Mouse (Mus musculus) spleen, adult 2 months (tissue): ENCODE results near the gene Nup107. TPM values are rescaled to one million over a fixed set of nuclear protein-coding genes. Genes with fewer than 3 reads are reported as not detected.

Source experiments
- DNase-seq, 2 experiments: peaks; one replicate each; pipeline versions ENCODE4 v3.0.0 to v3.0.0-alpha.2; 2012 to 2021; ENCODE audit warnings: low spot score in 2 of 2, low read depth in 1 of 2
- H3K27ac ChIP-seq: fragments of 200-500 bp; 2 replicates; pipeline ENCODE4 v1.5.1; 2012; ENCODE audit warnings: low read length, inconsistent platforms; ENCODE audit not compliant: insufficient read depth
- H3K27me3 ChIP-seq: fragments of 200-500 bp; 2 replicates; pipeline ENCODE4 v1.6.1; 2012; ENCODE audit warnings: mild to moderate bottlenecking, moderate library complexity, low read length, inconsistent platforms; ENCODE audit not compliant: control insufficient read depth, insufficient read depth
- H3K36me3 ChIP-seq: fragments of 200-500 bp; 2 replicates; pipeline ENCODE4 v1.6.1; 2012; ENCODE audit warnings: mild to moderate bottlenecking, low read length, inconsistent platforms; ENCODE audit not compliant: control insufficient read depth, insufficient read depth
- H3K4me1 ChIP-seq: fragments of 200-500 bp; 2 replicates; pipeline ENCODE4 v1.6.1; 2011; ENCODE audit warnings: inconsistent platforms; ENCODE audit not compliant: control insufficient read depth, insufficient read depth, insufficient read length
- H3K4me3 ChIP-seq: fragments of 200-500 bp; 2 replicates; pipeline ENCODE4 v1.5.1; 2011; ENCODE audit warnings: mild to moderate bottlenecking, inconsistent platforms; ENCODE audit not compliant: insufficient read depth, insufficient read length; ENCODE audit errors: extremely low read depth
- CTCF ChIP-seq: fragments of 200-500 bp; IDR thresholded peaks from 2 replicates; pipeline ENCODE4 v1.5.1; 2011; ENCODE audit warnings: mild to moderate bottlenecking, inconsistent platforms; ENCODE audit not compliant: insufficient read depth, insufficient read length, insufficient replicate concordance; ENCODE audit errors: extremely low read depth
- POLR2A ChIP-seq: fragments of 200-500 bp; IDR thresholded peaks from 2 replicates; pipeline ENCODE4 v1.6.1; 2011; ENCODE audit warnings: low read depth, low read length, inconsistent platforms
- WGBS: fragments of 180-500 bp; shearing (Covaris S2); methylation state at CpG from one replicate; pipeline ENCODE4 v1.1.7; 2018; 5-methylcytosine and 5-hydroxymethylcytosine counted together
- polyA plus RNA-seq: library from polyadenylated mRNA; depleted of rRNA; stranded (reverse); fragments of >200 nt; gene quantifications from 2 replicates; pipeline ENCODE4 v1.2.3, GENCODE M21; 2012

The Nup107 gene
- polyA plus RNA-seq, 1 experiment, result 5.8 TPM

DNA sequence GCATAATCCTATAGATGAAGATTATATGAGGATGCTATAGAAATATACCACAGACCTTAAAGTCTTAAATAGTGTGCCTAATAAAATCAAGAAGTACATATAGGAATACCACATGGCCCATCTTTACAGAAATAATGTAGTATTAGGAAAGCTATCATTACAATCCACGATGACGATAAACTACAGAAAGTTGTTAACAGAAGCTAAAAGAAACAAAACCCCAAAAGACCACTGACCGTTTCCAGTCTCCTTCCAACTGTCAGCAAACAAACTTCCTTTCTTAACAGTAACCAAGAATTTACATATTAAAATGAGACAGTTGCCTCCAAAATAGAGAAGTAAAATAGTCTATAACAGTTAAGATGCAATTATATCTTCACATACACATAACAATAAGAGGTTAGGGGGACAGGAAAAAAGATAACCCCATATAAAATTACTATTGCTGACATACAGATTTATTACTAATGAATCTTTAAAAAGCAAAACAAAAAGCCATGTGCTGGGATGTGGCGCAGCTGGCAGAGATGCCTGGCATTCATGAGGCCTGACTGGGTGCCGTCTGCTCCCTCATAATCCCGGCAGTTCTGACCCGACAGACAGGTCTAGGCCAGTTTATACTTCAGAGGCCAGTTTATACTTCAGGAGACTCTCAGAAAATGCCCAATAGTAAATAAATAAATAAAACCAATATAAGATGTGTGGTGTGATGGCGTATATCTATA lies 12.8 kb downstream of the Nup107 start:
- no peaks in the 10 kb centered on the region for H3K4me1 ChIP-seq
- H3K4me3 ChIP-seq, result no peak overlapping the region
- H3K27ac ChIP-seq, result no peak overlapping the region
- no peak for DNase-seq
- H3K27me3 ChIP-seq, result no peaks in the 10 kb centered on the region
- peaks cover 23% of the 10 kb centered on the region for H3K36me3 ChIP-seq
- no peak for TF ChIP-seq POLR2A
- TF ChIP-seq CTCF, result no peak
- 75% methylated on average over 8 of the region's 8 CpGs for WGBS

DNA sequence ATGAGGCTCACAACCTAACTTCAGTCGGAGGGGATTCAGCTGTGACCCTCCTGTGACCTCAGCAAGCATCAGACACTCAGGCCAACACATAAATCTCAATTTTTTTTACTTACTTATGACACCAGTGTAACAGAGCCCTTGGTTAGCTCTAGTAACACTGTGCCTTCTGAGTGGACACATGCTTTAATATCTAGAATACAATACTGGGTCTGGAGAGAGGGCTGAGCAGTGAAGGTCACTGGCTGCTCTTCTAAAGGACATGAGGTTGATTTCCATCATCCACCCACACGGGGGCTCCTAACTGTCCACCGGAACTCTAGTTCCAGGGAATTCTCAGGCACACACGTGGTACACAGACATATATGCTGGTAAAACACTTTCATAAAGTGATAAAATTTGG lies 13.6 kb downstream of the Nup107 start:
- WGBS, result 92% methylated on average over 4 of the region's 4 CpGs
- no peak overlapping the region for H3K27ac ChIP-seq
- no peaks in the 10 kb centered on the region for H3K4me1 ChIP-seq
- no peak for DNase-seq
- TF ChIP-seq CTCF (no peak), POLR2A (no peak)
- no peaks in the 10 kb centered on the region for H3K27me3 ChIP-seq
- peaks cover 26% of the 10 kb centered on the region for H3K36me3 ChIP-seq
- H3K4me3 ChIP-seq, result no peak overlapping the region

DNA sequence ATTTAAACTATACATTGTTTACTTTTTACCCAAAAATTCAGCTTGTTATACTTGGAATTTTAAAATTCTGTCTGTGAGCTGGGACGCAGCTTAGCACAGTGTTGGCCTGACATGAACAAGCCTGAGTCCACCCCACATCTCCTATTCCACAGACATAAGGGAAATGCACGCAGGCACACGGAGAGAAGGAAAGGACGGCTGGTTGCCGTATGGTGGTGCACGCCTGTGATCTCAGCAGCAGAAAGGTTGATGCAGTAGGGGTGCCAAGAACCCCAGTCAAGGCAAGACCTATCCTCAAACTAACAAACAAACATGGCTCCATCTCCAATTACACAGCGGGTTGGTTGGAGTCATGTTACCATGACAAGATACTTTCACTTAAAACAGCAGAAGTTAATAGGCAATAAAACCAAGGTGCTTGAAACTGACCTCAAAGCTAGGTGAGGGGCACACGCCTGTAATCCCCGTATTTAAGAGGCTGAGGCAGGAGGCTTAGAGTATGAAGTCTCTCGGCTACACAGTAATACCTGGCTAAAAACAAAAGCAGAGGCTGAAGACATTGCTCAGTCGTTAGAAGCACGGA lies 14.1 kb downstream of the Nup107 start:
- Histone ChIP-seq H3K4me3 (no peak overlapping the region), H3K27me3 (no peaks in the 10 kb centered on the region), H3K36me3 (peaks cover 27% of the 10 kb centered on the region), H3K27ac (no peak overlapping the region), H3K4me1 (no peaks in the 10 kb centered on the region)
- WGBS, result 95% methylated on average over 12 of the region's 12 CpGs
- TF ChIP-seq CTCF (no peak), POLR2A (no peak)
- no peak for DNase-seq

DNA sequence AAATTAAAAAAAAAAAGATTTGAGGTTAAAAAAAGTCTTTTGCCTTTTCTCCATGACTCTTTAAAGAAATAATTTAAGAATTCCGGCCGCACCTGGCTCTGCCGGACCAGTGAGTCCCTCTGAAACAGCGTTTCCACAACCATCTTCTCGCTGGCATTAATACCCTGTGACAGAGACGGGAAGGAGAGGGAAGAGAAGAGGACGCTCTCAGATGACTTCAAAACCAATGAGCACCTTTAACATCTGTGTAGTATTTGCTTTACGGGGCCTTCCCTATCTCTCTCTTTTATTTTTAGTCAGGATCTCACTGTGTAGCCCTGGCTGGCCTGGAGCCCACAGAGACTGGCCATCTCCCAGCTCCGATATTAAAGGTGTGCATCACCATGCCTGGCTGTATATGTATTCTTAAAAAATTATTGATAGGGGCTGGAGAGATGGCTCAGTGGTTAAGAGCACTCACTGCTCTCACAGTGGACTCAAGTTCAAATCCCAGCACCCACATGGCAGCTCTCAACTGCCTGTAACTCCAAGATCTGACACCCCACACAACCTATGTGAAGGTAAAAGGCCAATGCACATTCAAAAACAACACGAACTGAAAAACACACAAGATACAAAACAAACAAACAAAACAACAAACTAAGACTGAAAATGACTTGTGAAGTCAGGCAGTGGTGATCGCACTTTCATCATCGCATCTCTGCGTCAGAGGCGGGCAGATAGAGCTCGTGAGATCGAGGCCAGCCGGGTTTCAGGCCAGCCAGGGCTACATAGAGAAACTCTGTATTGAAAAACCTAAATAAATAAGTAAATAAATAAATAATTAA lies 14.8 kb downstream of the Nup107 start:
- no peak for TF ChIP-seq CTCF
- TF ChIP-seq POLR2A, result no peak
- DNase-seq, result no peak
- Histone ChIP-seq H3K27me3 (no peaks in the 10 kb centered on the region), H3K27ac (no peak overlapping the region), H3K4me1 (no peaks in the 10 kb centered on the region), H3K36me3 (peaks cover 33% of the 10 kb centered on the region), H3K4me3 (no peak overlapping the region)
- WGBS, result 94% methylated on average over 17 of the region's 17 CpGs

DNA sequence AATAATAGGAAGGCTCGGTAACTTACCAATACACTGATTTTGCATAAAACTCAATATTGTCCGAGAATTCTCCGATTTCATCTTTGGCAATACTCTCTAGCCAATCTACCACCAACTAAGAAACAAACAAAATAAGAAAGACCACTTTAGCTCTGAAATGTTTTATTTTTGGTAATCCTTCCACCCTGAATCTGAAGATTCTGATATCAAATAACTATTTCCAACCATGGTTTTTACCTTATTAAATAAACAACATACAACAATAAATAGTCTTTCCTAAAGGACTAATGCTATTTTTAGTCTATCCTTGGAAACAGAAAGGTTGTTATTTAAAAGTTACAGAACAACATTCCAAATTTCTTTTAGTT lies 15.4 kb downstream of the Nup107 start:
- 95% methylated on average over 3 of the region's 3 CpGs for WGBS
- Histone ChIP-seq H3K27me3 (no peaks in the 10 kb centered on the region), H3K27ac (no peak overlapping the region), H3K4me3 (no peak overlapping the region), H3K4me1 (no peaks in the 10 kb centered on the region), H3K36me3 (peaks cover 34% of the 10 kb centered on the region)
- DNase-seq, result no peak
- TF ChIP-seq POLR2A (no peak), CTCF (no peak)

DNA sequence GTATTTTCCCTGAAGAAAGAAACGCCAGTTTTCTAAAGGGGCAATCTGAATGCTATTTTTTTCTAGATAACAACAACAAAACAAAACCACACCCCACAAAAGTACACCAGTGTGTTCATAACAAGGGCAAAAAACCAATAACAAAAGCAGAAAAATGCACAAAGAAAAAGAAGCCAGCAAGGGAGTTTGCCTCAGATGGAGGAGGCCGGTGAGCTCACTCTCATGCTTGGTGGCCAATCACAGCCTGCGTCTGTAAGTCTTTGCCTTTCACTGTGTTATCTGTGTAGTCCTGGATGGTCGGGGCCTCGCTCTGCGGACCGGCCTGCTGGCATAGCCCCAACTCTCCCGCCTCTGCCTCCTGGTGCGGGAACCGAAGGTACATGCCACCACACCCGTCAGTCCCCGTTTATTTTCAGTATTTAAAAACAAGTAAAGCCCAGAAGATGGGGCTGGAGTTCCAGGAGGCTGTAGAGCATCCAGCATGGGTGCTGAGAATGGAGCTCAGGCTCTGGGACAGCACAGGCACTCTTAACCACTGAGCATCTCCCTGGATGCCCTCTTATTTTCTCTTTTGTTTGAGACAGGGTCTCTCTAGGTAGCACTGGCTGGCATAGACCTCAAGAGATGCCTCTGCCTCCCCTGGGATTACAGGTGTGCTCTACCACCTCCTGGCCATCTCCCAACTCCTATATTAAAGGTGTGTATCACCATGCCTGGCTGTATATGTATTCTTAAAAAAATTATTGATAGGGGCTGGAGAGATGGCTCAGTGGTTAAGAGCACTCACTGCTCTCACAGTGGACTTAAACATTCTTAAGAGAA lies 16.0 kb downstream of the Nup107 start:
- 83% methylated on average over 12 of the region's 12 CpGs for WGBS
- peaks cover 33% of the 10 kb centered on the region for H3K36me3 ChIP-seq

More for the DNA sequence above, 16.0 kb downstream of the Nup107 start:
- H3K27me3 ChIP-seq, result no peaks in the 10 kb centered on the region
- no peak for DNase-seq
- H3K4me1 ChIP-seq, result no peaks in the 10 kb centered on the region
- TF ChIP-seq CTCF (no peak), POLR2A (no peak)
- no peak overlapping the region for H3K27ac ChIP-seq
- H3K4me3 ChIP-seq, result no peak overlapping the region
